Mouse (Mus musculus): ENCODE measurements around the gene Rbpjl. TPM values are rescaled to one million over a fixed set of nuclear protein-coding genes. Genes with fewer than 3 reads are reported as not detected.

Gene Rbpjl
- polyA plus RNA-seq, 1 experiment from 2014 or later: 0.15 TPM

DNA sequence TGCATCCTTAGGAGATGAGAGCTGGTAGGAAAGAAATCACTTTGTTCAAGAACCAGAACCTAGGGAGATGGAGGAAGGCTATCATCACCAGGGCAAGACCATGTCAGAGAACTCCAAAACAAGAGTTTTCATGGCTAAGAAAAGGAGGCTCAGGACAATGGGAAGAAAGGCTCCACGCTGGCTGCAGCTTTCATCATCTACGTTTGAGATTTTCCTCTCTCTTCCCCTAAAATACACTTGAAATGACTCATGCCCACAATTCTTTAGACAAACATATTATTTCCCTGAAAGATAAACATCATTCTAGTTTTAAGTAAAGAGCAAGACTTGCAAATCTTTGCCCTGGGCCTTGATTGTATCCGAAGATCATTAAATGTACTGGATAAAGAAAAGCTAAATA lies 31.6 kb upstream of the Rbpjl start:
- Histone ChIP-seq H3K4me2 (ENCODE audit: low read length) (no peak overlapping the region), H3K27me3 (replicated peaks; ENCODE audit: control insufficient read depth, insufficient read depth, low read length) (no peaks in the 10 kb centered on the region), H3K4me3 (ENCODE audit: low read length) (no peak overlapping the region), H3K27ac (ENCODE audit: low read depth, low read length) (no peak overlapping the region), H3K4me1 (ENCODE audit: control insufficient read depth, insufficient read depth, low read depth, low read length) (no peaks in the 10 kb centered on the region), H3K36me3 (ENCODE audit: control insufficient read depth, insufficient read depth, low read length) (no peaks in the 10 kb centered on the region), H3K9ac (ENCODE audit: low read depth, low read length) (no peak overlapping the region), H3K9me3 (ENCODE audit: control insufficient read depth, low read length) (no peaks in the 10 kb centered on the region)
- 79% methylated on average over 3 of the region's 3 CpGs for WGBS
- no peak for ATAC-seq

DNA sequence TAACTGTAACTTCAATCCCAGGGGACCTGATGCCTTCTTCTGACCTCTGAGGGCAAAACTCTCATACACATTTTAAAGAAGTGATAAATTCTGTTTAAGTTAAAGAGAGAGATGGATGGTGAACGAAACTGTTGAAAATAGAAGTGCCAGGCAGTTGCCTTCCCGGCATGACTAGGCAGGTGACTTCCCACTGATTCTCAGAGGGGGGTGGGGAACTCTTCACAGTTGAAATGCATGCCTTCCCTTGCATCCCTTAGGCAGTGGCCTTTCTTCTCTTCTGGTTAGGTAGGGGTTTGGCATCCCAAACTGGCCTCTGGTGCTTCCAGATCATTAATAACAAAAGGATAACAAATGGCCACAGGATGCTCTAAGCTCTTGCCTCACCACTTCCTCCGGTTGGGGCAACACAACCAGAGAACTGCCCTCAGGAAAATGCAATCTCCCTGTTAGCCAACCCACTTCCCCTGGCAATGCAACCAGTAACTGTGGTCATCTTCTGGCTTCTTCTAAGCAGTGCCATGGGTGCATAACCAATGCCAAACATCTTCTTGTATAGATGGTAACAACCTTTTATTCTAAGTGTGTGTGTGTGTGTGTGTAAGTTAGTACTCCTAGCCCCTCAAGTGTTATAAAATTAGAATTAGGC lies 30.4 kb upstream of the Rbpjl start:
- no peaks in the 10 kb centered on the region for H3K9me3 ChIP-seq (ENCODE audit: control insufficient read depth, low read length)
- H3K4me3 ChIP-seq (ENCODE audit: low read length): no peak overlapping the region
- no peak overlapping the region for H3K27ac ChIP-seq (ENCODE audit: low read depth, low read length)
- WGBS: 38% methylated on average over 3 of the region's 3 CpGs
- no peaks in the 10 kb centered on the region for H3K4me1 ChIP-seq (ENCODE audit: control insufficient read depth, insufficient read depth, low read depth, low read length)
- no peaks in the 10 kb centered on the region for H3K27me3 ChIP-seq (replicated peaks; ENCODE audit: control insufficient read depth, insufficient read depth, low read length)
- no peak overlapping the region for H3K9ac ChIP-seq (ENCODE audit: low read depth, low read length)
- no peak overlapping the region for H3K4me2 ChIP-seq (ENCODE audit: low read length)
- no peaks in the 10 kb centered on the region for H3K36me3 ChIP-seq (ENCODE audit: control insufficient read depth, insufficient read depth, low read length)
- no peak for ATAC-seq

DNA sequence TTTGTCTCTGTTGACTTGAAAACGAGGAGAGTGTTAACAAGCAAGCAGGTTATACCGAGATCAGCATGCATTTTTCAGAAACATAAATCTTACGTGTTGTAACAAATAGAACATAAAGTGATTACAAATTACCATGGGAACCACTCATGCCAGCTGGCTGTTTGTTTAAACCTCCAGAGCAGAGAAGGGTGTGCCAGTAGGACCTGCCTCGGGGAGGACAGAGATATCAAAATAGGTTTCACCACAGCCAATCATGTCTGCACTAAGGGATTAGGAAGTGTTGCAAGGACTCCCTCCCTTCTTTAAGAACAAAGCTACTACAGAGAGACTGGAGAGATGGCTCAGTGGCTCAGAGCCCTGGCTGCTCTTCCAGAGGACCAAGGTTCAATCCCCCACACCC lies 29.8 kb upstream of the Rbpjl start:
- Histone ChIP-seq H3K36me3 (ENCODE audit: control insufficient read depth, insufficient read depth, low read length) (no peaks in the 10 kb centered on the region), H3K4me3 (ENCODE audit: low read length) (no peak overlapping the region), H3K4me2 (ENCODE audit: low read length) (no peak overlapping the region), H3K9ac (ENCODE audit: low read depth, low read length) (no peak overlapping the region), H3K4me1 (ENCODE audit: control insufficient read depth, insufficient read depth, low read depth, low read length) (no peaks in the 10 kb centered on the region), H3K27me3 (replicated peaks; ENCODE audit: control insufficient read depth, insufficient read depth, low read length) (no peaks in the 10 kb centered on the region), H3K9me3 (ENCODE audit: control insufficient read depth, low read length) (no peaks in the 10 kb centered on the region), H3K27ac (ENCODE audit: low read depth, low read length) (no peak overlapping the region)
- ATAC-seq: no peak
- 54% methylated on average over 4 of the region's 4 CpGs for WGBS

DNA sequence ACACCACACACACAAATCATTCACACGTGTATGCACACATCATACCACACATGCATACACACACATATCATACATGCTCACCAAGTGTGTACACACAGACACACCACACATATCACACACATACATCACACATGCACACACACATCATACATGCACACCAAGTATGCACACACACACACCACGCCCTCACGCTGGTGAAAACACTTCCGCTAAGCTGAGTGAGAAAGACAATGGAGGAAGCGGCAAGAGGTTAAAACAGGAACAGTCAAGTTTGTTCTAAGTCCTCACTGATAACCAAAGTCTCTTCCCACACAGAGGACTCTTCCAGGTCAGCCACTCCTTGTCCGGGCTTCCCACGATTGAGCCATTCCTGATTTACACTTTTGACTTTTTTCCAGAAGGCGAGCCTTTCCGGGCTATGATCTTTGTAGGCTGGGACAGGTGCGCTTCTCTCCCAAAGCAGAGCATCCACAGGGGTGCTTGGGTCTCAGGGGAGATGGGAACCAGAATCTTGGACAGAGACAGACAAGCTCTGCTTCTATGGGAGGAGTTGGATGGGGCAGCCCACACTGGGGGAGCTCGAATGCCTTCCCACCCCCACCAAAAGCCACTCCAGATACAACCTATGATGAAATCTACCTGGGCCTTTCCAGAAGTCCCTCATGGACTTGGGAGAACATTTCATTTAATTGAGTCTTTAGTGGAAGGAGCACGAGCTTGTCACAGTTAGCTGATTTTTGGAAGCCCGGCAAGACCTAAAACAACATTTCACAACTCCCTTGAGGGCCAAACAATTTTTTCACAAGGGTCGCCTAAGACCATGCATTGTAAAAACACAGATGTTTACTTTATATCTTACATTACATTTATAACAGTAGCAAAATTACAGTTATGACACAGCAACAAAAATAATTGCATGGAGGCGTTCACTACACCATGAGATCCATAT lies 25.2 kb upstream of the Rbpjl start:
- Histone ChIP-seq H3K4me2 (ENCODE audit: low read length) (no peak overlapping the region), H3K36me3 (ENCODE audit: control insufficient read depth, insufficient read depth, low read length) (no peaks in the 10 kb centered on the region), H3K27me3 (replicated peaks; ENCODE audit: control insufficient read depth, insufficient read depth, low read length) (no peaks in the 10 kb centered on the region), H3K9me3 (ENCODE audit: control insufficient read depth, low read length) (no peaks in the 10 kb centered on the region), H3K9ac (ENCODE audit: low read depth, low read length) (no peak overlapping the region), H3K4me3 (ENCODE audit: low read length) (no peak overlapping the region), H3K27ac (ENCODE audit: low read depth, low read length) (no peak overlapping the region), H3K4me1 (ENCODE audit: control insufficient read depth, insufficient read depth, low read depth, low read length) (no peaks in the 10 kb centered on the region)
- ATAC-seq: no peak
- 91% methylated on average over 15 of the region's 15 CpGs for WGBS

DNA sequence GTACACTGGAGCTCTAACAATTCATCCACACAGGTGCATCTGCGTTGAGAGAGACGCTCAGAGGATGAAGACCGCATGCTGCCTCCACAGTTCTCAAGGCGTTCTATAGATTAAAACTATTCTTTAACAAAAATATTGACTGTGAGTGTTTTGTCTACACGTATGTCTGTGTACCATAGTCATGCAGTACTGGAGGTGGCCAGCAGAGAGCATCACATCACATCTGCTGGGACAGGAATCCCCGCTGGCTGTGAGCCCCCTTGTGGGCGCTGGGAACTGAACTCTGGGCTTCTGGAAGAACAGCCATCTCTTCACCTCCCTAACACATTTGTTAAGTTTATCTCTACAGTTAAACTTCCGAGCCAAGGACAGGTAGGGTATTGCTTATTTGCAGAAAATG lies 21.2 kb upstream of the Rbpjl start:
- Histone ChIP-seq H3K4me1 (ENCODE audit: control insufficient read depth, insufficient read depth, low read depth, low read length) (peaks cover 7% of the 10 kb centered on the region), H3K36me3 (ENCODE audit: control insufficient read depth, insufficient read depth, low read length) (no peaks in the 10 kb centered on the region), H3K4me3 (ENCODE audit: low read length) (no peak overlapping the region), H3K27me3 (replicated peaks; ENCODE audit: control insufficient read depth, insufficient read depth, low read length) (no peaks in the 10 kb centered on the region), H3K27ac (ENCODE audit: low read depth, low read length) (no peak overlapping the region), H3K9ac (ENCODE audit: low read depth, low read length) (no peak overlapping the region), H3K4me2 (ENCODE audit: low read length) (no peak overlapping the region), H3K9me3 (ENCODE audit: control insufficient read depth, low read length) (no peaks in the 10 kb centered on the region)
- no peak for ATAC-seq
- 77% methylated on average over 8 of the region's 8 CpGs for WGBS

DNA sequence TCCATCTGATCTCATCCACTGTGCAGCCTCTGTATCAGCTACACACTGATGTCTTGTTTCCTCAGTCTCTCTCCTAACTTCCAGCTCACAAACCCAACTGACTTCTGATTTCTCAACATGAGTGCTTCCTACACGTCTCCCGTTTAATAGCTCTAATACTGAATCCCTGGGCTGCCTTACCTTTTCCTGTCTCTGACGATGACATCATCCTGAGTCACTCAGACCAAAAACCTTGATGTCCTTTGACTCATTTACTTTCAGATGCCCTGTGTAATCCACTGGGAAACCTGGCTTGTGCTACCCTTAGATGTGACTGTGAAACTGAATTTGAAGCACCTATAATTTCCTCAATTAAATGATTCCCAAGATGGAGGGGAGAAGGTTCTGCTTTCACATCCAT lies 20.0 kb upstream of the Rbpjl start:
- Histone ChIP-seq H3K4me2 (ENCODE audit: low read length) (no peak overlapping the region), H3K27me3 (replicated peaks; ENCODE audit: control insufficient read depth, insufficient read depth, low read length) (peaks cover 3% of the 10 kb centered on the region; the same call in 1 of the 2 replicates), H3K9me3 (ENCODE audit: control insufficient read depth, low read length) (no peaks in the 10 kb centered on the region), H3K36me3 (ENCODE audit: control insufficient read depth, insufficient read depth, low read length) (no peaks in the 10 kb centered on the region), H3K27ac (ENCODE audit: low read depth, low read length) (no peak overlapping the region), H3K4me1 (ENCODE audit: control insufficient read depth, insufficient read depth, low read depth, low read length) (peaks cover 7% of the 10 kb centered on the region), H3K9ac (ENCODE audit: low read depth, low read length) (no peak overlapping the region), H3K4me3 (ENCODE audit: low read length) (no peak overlapping the region)
- 88% methylated on average over 3 of the region's 3 CpGs for WGBS
- ATAC-seq: no peak

DNA sequence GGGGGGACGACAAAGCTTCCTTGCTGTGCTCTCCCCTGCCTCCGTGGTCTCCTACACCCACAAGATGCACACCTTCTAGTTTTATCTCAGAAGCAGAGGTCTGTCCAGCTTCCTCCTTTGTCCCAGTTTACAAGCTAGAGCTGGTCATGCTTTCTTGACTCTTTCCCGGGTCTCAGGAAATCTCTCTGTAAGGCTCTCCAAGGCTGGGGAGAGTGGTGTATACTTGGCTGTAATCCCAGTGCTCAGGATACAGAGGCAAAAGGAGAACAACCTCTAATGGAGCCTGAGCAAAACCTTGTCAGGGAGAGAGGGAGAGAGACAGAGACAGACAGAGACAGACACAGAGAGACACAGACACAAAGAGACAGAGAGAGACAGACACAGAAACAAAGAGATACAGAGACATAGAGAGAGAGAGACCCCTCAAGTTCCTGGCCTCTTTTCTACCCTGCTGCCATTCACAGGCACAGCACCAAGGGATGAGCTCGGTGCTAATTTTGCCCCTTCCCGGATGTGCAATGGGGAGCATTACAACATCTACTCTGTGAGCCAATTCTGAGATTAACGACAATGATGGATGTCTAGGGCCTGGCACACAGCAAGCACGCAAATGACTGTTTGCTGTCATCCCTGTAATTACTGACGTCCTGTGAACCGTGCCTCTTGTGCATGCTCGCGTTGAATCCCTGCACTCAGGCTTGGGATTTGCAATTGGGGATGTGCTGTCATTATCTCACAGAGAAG lies 19.1 kb upstream of the Rbpjl start:
- 40% methylated on average over 11 of the region's 11 CpGs for WGBS
- Histone ChIP-seq H3K9me3 (ENCODE audit: control insufficient read depth, low read length) (no peaks in the 10 kb centered on the region), H3K27ac (ENCODE audit: low read depth, low read length) (no peak overlapping the region), H3K4me1 (ENCODE audit: control insufficient read depth, insufficient read depth, low read depth, low read length) (peaks cover 7% of the 10 kb centered on the region), H3K9ac (ENCODE audit: low read depth, low read length) (no peak overlapping the region), H3K27me3 (replicated peaks; ENCODE audit: control insufficient read depth, insufficient read depth, low read length) (peaks cover 3% of the 10 kb centered on the region; the same call in 1 of the 2 replicates), H3K4me3 (ENCODE audit: low read length) (no peak overlapping the region), H3K36me3 (ENCODE audit: control insufficient read depth, insufficient read depth, low read length) (no peaks in the 10 kb centered on the region), H3K4me2 (ENCODE audit: low read length) (no peak overlapping the region)
- no peak for ATAC-seq

DNA sequence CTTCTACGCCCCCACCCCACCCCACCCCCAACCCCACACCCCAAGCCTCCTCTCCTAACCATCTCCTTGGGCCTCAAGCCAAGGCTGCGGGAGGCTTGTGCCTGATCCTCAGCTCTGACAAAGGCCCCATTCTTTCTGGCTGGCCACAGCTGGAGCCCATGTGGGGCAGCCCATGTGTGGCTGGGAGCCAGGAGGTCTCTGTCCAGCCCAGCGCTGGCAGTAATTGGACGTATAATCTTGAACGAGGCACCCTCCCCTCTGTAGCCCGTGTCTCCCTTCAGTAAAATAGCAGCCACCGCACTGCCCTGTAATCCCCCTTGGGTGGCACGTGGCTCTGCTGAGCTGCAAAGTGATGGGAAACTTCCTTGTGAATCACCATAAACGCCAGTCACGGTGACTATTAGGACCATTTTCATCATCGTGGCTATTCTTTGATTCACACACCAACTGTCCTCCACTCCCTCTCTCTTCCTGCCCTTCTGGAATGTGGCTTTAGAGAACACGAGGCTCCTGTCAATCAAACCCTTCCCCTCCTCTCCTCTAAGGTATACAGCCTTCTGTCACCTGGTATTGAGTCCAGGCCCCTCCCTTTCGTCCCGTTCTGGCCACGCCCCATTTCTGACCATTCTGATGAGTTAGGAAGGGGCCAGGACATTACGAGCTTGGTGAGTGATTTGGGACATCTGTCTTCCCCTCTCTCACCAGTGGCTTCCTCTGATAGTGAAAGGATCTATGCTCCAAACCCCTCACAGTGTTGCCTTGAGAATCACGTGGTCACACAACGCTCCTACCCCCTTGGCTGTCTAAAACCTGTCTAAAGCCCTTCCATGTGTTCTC lies 16.8 kb upstream of the Rbpjl start:
- 10% methylated on average over 18 of the region's 18 CpGs for WGBS
- Histone ChIP-seq H3K9ac (ENCODE audit: low read depth, low read length) (no peak overlapping the region), H3K36me3 (ENCODE audit: control insufficient read depth, insufficient read depth, low read length) (no peaks in the 10 kb centered on the region), H3K4me1 (ENCODE audit: control insufficient read depth, insufficient read depth, low read depth, low read length) (peaks cover 7% of the 10 kb centered on the region), H3K27me3 (replicated peaks; ENCODE audit: control insufficient read depth, insufficient read depth, low read length) (peaks cover 3% of the 10 kb centered on the region; the same call in 1 of the 2 replicates), H3K4me3 (ENCODE audit: low read length) (no peak overlapping the region), H3K9me3 (ENCODE audit: control insufficient read depth, low read length) (no peaks in the 10 kb centered on the region), H3K4me2 (ENCODE audit: low read length) (peak overlapping the region; percentile 40), H3K27ac (ENCODE audit: low read depth, low read length) (no peak overlapping the region)
- ATAC-seq: peak; percentile 81
